Mouse (Mus musculus): ENCODE results near the gene Grik4.
"Not testable (repeated sequence)": the region's sequence is repeated elsewhere in the genome, so short reads cannot be mapped to it uniquely, and the experiment has no call there.

Grik4 gene

DNA sequence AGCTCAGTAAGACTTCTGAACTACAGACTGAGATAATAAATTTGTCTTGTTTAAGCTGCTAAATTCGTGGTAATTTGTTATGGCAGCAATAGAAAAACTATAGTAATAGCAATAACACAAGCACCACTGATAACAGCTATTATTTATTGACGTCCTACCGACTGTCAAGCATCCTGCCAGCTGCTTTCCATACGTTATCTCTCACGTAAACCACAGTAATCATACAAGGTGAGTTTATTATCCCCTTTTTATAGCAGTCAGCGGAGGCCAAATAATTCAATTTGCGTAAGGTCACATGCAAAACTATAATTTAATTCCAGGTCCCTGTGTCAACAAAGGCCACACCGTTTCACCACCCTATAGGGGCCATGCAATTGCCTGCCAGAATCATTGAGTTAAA is 147.0 kb downstream of the Grik4 start:
- no peak for DNase-seq (ENCODE audit: low spot score)

DNA sequence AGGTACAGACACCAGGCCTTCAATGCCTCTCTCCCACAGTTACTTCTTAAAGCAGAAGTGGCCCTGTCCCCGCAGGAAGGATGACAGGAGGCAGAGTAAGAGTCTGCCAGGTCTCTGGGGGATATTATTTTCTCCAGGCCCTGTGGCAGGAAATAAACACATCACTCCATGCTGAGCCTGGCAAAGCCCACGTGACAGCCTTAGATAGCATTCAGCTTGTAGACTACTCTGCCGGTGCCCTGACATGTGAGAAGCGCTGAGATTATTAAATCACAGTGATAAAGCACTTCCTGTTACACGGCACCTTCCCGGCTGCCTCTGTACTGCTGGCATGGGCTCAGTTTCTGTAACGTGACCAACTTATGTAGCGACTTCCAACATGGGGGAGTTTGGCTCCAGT is 148.4 kb downstream of the Grik4 start:
- no peak for DNase-seq (ENCODE audit: low spot score)

DNA sequence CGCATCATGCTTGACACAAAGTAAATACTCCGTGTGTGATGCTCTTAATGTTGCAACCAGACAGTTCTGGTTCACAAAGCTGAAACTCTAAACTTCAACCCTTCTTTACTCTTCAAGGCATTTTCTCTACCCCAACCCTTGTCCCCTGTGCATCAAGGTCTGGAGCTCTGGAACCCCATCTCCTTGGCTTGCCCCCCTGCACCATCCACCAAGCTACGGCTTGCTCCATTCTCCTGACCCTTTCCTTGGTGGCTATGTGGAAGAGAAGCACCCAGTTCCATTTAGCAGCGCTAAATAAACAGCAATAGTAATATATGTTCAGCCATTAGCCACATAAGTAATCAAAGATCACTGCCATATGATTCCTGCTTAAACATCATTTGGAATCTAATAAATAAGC is 150.3 kb downstream of the Grik4 start:
- DNase-seq (ENCODE audit: low spot score) = no peak

DNA sequence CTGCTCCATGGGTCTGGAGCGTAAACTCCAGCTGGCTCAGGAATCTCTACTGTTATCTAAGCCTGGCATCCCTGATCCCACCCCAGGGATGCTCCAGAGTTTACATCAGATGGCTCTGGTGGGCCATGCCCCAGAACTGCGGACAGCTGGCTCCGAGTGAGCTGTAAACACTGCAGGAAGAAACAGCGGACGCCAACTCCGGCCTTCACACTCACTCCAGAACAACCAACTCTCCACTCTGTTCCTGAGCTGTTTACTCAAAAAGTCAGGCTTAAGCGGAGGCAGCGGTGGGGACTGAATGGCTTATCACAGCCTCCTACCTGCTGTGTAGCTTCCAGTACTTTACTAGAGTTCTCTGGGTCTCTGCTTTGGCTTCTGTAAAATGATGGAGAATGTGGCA is 150.7 kb downstream of the Grik4 start:
- no peak for DNase-seq (ENCODE audit: low spot score)

DNA sequence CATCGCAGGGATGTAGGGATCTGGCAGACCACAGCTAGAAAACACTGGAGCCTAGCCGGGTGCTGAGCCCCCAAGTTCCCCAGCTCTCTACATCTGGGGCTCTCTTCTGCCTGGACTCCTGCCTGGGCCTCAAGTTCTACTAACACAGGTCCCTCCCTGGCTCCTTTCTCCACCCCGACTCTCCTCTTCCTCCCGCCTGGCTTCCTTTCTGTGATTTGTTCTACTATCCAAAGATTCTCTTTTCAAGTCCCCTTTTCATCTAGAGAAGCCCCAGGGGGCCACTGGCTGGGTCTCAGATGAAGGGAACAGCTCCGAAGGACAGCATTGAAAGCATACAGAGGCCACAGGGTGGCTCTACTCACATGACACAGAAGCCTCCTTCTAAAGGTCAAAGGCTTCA is 151.9 kb downstream of the Grik4 start:
- no peak for DNase-seq (ENCODE audit: low spot score)

DNA sequence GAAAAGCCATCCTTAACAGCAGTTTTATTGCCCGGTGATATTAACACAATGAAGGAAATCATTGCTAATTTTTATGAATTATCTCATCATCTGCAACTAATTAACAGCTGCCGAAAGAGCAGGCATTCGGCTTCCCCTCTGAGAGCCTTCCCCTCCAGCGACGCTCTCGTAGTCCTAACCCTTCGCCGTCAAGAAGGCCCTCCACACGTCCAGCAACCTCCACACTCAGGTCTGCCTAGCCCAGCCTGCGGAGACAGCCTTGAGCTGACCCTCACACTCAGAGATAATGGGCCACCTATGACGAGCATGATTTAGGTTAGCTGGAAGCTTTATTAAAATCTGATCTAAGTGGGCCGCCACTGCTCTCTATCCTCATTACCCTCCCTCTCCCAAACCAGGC is 152.5 kb downstream of the Grik4 start:
- no peak for DNase-seq (ENCODE audit: low spot score)

DNA sequence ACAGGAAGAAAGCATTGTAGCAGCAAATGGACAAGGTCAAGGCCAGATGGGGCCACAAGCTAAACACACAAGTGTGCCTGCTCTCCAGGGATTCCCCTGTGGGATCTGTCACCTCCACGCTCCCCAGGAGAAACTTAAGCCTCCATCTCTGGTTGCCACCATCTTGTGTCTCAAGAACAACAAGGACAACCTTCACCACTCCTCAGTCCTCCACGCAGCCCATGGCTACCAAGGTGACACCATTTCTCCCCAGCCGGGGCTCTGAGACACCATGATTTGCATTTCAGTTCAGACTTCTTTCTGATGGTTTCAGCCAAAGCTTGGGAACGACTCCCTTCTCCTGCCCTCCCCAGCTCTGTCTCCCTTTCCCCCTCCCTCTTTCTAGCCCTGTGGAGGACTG is 152.9 kb downstream of the Grik4 start:
- DNase-seq (ENCODE audit: low spot score) = no peak

DNA sequence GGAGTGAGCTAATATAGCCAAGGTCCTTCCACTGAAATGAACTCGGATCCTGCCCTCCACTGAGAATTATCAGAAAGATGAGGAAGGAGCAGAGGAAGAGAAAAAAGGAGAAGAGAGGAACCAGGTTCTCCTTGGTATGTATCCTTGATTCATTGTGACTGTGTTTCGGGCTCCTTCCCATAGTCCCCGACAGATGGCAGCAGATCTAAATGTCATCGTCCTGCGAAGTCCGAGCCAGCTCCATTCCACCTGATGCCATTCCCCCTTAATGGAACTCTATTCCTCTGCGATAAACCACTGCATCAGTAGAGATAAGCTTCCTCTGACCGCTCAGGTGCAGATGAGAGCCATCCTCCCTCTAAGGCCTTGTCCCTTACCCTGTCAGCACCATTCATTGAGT is 155.8 kb downstream of the Grik4 start:
- DNase-seq (ENCODE audit: low spot score) = peak; percentile 62

DNA sequence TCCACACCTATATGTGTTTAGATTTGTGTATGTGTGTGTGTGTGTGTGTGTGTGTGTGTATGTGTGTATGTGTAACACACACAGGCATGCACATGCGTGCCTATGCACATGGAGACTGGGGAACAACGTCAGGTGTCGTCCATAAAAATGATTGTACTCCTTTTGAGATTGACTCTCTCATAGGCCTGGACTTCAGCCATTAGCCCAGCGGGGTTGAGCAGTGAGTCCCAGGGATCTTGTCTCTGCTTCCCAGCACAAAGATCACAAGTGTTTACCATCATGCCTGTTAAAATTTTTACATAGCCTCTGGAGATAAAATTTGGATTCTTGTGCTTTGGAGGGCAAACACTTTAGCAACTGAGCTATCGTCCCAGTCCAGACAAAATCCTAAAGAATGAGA is 157.4 kb downstream of the Grik4 start:
- no peak for DNase-seq (ENCODE audit: low spot score)

DNA sequence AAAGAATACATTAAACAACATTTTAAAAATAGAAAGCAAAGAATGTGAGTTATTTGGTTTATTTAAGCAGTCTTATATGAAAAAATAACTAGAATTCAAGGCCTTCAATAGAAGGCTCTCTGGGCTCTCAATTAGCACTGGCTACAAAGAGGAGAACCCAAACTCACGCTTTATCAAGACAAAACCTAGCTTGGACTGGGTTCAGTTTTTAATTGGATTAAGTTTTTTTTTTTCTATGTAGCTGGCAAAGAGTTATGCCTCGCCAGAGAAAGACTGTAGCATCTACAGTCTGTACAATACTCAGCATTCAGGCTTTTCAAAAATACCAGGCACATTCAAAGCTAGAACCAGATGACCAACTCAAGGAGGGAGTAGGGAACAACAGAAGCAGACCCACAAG is 158.0 kb downstream of the Grik4 start:
- no peak for DNase-seq (ENCODE audit: low spot score)

DNA sequence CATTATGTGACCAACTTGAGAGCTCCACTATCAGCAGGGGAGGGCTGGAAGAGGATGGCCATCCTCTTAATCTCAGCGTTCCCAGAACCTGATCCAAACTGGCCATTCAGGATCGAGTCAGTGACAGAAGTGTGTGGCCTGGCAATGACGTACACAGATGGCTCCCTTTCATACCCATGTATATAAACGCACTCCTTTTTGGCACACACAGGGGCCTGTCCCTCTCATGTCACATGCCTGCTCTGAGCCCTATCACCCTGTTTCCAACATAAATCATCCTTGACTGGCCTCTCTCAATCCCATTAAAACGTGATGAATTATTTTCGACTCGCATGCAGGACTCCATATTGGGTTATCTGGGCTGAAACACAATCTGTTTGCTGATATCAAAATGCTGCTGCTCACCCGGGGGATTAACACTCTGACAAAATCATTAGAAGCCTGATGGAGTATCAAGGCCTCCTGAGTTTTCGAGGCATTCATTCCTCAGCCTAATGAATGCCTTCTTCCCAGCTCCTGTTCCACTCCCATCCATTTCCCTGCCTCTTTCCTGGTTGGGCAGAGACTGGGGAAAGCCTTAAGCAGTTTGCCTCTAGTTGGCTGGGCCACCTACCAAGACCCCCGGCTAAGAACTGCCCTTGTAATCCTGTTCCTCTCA is 159.0 kb downstream of the Grik4 start:
- no peak for DNase-seq (ENCODE audit: low spot score)

DNA sequence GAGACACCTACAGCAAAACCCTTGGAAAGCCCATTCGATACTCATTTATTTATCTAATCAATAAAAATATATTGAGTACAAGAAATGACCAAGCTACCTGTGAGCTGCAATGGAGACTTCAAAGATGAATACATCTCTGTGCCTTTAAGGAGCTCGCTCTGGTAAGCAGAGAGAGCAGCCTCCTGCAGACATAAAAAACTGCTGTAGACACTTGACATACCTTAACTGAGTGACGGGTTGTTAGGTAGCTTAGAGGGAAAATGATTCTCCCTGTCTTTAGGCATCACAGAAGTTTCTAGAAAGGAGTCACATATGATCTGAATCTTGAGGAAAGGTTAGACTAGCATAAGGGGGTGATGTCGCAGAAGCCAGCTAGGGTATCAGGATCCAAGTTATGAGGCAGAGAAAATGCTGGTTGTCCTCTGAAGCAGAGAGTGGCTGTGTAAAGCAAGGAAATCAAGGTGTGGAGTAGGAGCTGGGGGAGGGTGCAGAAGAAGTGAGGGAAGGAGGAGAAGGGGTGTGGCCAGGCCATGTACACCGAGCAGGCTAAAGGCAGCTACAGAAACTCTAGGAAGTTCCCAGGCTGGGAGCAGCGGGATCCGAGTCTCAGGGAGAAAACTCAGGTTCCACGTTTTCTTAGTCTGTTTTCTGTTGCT is 160.9 kb downstream of the Grik4 start:
- DNase-seq (ENCODE audit: low spot score) = no peak

DNA sequence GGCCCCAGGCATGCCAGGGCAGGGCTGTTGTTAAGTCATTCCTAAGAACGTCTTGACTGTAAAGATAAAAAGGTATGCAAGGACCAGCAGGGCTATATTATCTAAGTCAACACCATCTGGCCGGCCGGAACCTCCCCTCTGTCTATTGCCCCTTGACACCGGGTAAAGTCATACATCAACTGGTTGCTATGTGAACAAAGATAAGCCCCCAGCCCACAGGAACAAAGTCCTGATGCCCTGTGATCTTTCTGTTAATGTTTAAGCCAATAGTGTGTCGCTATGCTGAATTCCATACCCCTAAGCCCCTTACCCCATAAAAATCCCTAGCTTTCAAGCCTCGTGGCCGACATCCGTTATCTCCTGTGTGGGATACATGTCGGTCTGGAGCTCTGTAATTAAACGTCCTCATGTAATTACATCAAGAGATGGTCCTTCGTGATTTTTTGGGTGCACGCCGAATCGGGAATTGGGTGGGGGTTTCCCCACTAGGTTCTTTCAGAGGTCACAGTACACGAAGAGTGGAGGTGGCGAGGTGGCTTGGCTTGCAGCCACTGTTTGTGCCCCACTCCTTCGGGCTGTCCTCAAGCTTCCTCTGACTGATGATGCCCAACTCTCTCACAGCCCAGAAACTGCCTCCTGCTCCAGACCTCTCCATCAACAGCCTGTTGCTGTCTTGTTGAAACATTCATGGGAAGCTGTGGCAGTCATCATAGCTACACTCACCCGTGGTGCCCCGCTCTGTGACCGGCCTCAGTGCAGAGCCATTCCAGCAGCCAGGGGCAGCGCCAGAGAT is 165.6 kb downstream of the Grik4 start:
- DNase-seq (ENCODE audit: low spot score) = not testable (repeated sequence)

DNA sequence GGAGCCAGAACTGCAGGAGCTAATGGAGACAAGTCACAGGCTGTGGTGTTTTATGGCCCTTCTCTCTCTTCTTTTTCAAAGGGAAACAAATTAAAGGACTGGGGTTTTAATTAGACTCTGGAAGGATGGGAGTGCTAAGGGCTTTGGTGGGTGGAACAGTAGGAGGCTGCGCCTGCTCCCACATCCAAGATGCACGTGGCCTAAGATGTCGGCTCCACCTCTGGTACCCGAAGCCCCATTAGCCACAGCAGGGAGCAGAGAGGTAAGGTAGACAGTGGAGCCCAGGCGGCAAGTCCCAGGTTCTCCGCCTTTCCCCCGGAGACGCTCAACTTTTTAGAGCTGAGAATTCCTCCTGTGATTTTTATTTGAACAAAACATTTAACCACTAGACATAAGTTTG is 166.4 kb downstream of the Grik4 start:
- no peak for DNase-seq (ENCODE audit: low spot score)

DNA sequence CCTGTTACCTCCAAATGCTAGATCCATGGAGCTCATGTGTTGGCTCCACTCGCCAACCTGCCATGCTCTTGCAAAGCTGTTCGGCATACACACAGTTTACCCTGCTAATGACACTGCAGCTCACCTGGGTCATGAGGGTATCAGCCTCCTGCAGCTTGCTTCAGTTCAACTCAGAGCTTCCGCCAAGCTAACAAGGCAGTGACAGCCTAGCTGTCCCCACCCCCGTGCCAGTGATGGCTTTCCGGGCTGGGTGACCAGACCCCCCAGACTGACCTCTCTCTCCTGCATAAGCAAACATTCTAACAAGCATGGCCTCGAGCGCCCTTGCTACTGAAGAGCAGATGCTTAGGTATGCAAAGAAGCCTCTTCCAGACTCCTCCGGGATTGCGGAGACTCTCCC is 167.5 kb downstream of the Grik4 start:
- DNase-seq (ENCODE audit: low spot score) = no peak

DNA sequence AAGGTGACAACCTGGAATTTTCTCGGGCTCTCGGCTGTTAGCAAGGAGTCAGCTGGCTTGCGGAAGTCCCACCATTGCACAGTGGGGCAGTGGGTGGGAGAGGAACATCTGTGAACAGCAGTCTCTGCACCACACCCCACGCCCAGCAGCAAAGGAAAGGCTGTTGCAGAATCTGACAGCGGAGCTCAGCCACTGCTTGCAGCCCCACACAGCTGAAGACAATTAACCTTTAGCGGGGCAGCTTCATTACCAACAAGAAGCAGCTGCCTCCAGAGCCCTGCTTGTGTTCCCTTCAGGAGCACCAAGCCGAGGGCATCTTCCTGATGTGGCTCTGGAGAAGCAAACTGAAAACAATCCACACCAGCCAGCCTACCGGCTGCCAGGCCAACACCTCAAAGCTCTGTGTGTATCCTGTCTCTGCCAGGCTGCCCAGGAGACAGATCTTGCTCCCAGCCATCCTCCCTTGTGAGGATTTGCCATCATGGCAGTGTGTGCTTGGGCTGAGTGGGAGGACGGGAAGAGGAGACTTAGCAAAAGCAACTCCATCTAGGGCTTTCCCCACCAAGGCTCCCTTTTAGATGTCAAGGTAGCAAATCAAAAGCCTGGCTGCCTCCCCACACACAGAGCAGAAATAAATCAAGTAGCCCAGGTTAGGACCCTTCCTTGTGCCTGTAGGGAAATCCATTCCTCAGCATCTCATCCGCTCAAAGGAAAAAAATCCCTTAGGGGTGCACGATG is 179.3 kb downstream of the Grik4 start:
- DNase-seq (ENCODE audit: low spot score) = no peak

DNA sequence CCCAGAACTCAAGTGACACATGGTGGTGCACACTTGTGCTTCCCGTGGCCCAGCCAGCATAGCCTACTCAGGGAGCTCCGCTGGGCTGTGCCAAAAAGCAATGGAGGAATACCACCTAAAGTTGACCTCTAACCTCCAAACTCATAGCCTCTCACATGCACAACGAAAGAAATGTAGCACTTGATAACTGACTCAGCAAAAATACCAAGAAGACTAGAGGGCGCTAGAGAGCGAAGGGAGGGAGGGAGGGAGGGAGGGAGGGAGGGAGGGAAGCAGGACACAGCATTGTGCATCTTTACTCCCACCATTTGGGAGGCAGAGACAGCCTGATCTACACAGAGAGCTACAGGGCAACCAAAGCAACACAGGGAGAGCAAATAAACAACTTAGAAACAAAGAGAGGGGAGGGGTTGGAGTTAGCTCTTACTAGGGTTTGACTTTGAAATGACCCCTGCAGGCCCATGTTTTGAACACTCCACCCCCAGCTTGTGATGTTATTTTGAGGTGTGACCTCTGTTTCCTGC is 185.5 kb downstream of the Grik4 start:
- no peak for DNase-seq (ENCODE audit: low spot score)

DNA sequence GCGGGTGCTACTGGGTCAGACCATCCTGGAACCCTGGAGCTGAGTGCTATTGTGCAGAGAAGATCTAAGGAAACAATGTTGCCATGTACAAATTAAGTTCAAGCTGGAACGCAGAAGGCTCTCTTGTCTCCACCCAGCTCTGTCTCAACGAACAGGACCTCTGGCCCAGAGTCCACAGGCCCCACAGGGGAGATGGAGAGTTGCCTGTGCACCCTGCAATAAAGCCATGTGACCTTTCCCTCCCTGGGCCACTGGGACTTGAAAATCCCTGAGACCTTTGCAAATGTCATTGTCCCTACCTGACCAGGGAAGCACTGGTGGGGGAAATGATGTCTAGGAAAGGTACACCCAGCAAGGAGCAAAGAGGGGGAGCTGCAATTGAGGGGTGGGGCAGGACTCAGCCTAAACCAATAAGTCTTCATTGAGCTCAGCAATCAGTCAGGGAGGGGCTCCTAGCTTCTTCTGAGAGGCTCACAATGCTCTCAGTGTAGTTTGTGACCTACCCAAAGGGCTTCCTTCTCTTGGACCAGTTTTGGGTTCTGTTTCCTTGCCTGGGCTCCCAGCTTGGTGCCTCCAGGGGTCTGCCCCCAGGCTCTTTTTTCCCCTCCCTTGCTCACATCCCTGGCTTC is 187.2 kb downstream of the Grik4 start:
- DNase-seq (ENCODE audit: low spot score) = no peak

DNA sequence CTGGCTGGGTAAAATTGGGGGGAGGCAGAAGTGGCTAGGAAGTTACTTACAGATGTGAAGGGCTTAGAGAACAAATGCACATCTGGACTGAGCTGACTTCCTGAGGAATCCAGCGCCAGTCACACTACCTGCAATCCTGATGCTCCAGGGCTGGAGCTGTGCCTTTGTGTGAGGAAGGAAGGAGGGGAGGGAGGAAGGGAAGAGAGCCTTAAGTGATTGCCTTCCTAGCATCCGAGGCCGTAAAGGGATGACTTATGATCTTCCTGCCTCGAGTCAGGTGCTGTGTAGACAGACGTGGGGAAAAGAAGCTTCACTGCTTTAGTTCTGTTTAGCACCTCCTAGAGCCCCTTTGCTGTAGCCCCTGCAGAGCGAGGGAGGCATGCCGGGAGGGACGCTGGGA is 189.6 kb downstream of the Grik4 start:
- no peak for DNase-seq (ENCODE audit: low spot score)

DNA sequence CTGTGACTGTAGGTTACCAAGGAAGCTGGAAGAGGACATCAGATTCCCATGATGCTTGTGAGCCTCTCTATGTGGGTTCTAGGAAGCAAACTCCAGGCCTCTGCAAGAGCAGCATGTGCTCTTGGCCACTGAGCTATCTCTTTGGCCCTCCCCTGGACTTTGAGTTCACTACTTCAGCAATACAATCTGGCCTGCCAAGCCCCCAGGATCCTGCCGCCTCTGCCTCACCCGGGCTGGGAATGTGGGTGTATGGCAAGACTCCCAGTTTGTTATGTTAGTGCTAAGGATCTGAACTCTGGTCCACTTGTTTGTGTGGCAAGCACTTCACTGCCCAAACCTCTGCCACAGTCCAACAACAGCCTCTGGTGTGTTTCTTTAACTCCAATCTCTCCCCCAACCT is 193.1 kb downstream of the Grik4 start:
- no peak for DNase-seq (ENCODE audit: low spot score)

DNA sequence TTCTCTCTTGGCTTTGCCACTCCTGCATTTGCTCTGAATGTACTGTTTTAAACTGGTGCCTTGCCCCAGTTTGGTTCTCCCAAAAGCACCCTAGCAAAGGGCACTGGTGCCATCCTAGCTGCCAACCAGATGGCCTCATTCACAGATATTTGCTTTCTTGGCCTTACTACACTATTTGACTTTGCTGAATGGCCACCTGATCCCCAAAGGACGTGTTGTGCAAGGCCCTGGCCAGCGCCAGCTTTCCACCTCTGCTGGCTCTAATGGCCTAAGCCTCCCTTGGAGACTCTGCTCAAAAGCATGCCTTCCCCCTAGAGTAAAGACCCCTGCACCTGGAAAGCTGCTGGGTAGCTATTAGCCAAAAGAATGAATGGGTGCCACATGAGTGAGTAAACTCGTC is 194.1 kb downstream of the Grik4 start:
- DNase-seq (ENCODE audit: low spot score) = no peak

DNA sequence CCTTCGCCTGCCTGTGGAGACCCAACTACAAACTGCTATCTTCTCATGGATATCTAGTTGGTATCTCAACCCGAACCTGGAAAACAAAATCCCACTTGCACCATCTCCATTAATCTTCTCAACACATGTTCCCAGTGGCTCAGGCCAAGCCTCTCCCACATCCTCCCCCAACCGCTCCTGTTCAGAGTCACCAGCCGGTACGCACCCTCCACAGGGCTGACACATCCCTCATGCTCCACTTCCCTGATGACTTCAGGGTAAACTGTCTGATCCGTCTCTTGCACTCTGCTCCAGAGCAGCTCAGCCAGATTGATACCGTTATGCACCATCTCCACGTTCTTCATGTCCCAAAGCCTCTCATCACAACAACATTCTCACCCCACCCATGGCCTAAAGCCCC is 198.3 kb downstream of the Grik4 start:
- no peak for DNase-seq (ENCODE audit: low spot score)

Data from layer of hippocampus, adult 11-12 months (tissue).